Mouse (Mus musculus) heart, postnatal 0 days (tissue): ENCODE measurements around the gene Gtf2ird1. TPM values are rescaled to one million over a fixed set of nuclear protein-coding genes. Genes with fewer than 3 reads are reported as not detected.

ENCODE experiments used
- ATAC-seq: fragments of 200-750 bp; cut with Nextera tagmentation; 2 replicates; pipeline ENCODE4 v1.8.0; 2017; ENCODE audit warnings: low read depth, moderate number of reproducible peaks, moderate library complexity; ENCODE audit not compliant: insufficient read depth
- DNase-seq: peaks from one replicate; pipeline ENCODE4 v3.0.0-alpha.2; 2016; ENCODE audit warnings: low spot score
- H3K27ac ChIP-seq: fragments of 300-500 bp; sonication (generic); 2 replicates; pipeline ENCODE4 v1.5.1; 2014; ENCODE audit warnings: low read depth, mild to moderate bottlenecking
- H3K27me3 ChIP-seq: fragments of 300-500 bp; sonication (generic); 2 replicates; pipeline ENCODE4 v1.6.1; 2014; ENCODE audit warnings: low read length, mixed read lengths; ENCODE audit not compliant: control insufficient read depth, insufficient read depth
- H3K36me3 ChIP-seq: fragments of 300-500 bp; sonication (generic); replicated peaks from 2 replicates; pipeline ENCODE4 v1.6.1; 2014; ENCODE audit warnings: low read length, mixed read lengths; ENCODE audit not compliant: control insufficient read depth, insufficient read depth
- H3K4me1 ChIP-seq: fragments of 300-500 bp; sonication (generic); 2 replicates; pipeline ENCODE4 v1.6.1; 2014; ENCODE audit warnings: antibody characterized with exemption; ENCODE audit not compliant: control insufficient read depth, insufficient read depth
- H3K4me2 ChIP-seq: fragments of 300-500 bp; sonication (generic); 2 replicates; pipeline ENCODE4 v1.6.1; 2014; ENCODE audit warnings: low read depth, mild to moderate bottlenecking, low read length, moderate library complexity
- H3K4me3 ChIP-seq: fragments of 300-500 bp; sonication (generic); 2 replicates; pipeline ENCODE4 v1.5.1; 2014; ENCODE audit warnings: low read depth, low read length
- H3K9ac ChIP-seq: fragments of 300-500 bp; sonication (generic); replicated peaks from 2 replicates; pipeline ENCODE4 v1.6.1; 2014; ENCODE audit warnings: low read depth, low read length, mixed read lengths
- H3K9me3 ChIP-seq: fragments of 300-500 bp; sonication (generic); replicated peaks from 2 replicates; pipeline ENCODE4 v1.6.1; 2016; ENCODE audit warnings: low read length; ENCODE audit not compliant: control insufficient read depth
- CTCF ChIP-seq: IDR thresholded peaks from 2 replicates; pipeline ENCODE4 v1.5.1; 2016; ENCODE audit warnings: antibody characterized with exemption, control low read depth, low read depth
- EP300 ChIP-seq: IDR thresholded peaks from 2 replicates; pipeline ENCODE4 v1.6.1; 2016; ENCODE audit warnings: antibody characterized with exemption, low read depth
- WGBS: fragments of 180-500 bp; shearing (Covaris S2); extraction: QIAGEN DNeasy Blood & Tissue Kit; methylation state at CpG from one replicate; pipeline ENCODE4 v1.1.7; 2014; 5-methylcytosine and 5-hydroxymethylcytosine counted together
- polyA plus RNA-seq: library from polyadenylated mRNA; unstranded; fragments of >200 nt; fragmentation: Nextera tagmentation; extraction: Ambion mirVana; gene quantifications from 2 replicates; pipeline ENCODE4 v1.2.1, GENCODE M21; 2015
- total RNA-seq: library from RNA; depleted of rRNA; stranded (reverse); fragments of >200 nt; gene quantifications from 2 replicates; pipeline ENCODE4 v1.2.3, GENCODE M21; 2014; ENCODE audit warnings: low replicate concordance

The Gtf2ird1 gene
- total and polyA plus RNA-seq, 2 experiments from 2014 or later = 27.7 to 28.8 TPM

GRCm38 (mm10) chr5:134323311-134323710 is 133.2 kb downstream of the Gtf2ird1 start:
- H3K4me2 ChIP-seq = no peak overlapping the region
- no peaks in the 10 kb centered on the region for H3K27me3 ChIP-seq
- TF ChIP-seq EP300 = no peak
- TF ChIP-seq CTCF = no peak
- WGBS = 90% methylated on average over 13 of the region's 13 CpGs
- no peak overlapping the region for H3K27ac ChIP-seq
- H3K4me3 ChIP-seq = no peak overlapping the region
- no peaks in the 10 kb centered on the region for H3K4me1 ChIP-seq
- H3K9me3 ChIP-seq = no peaks in the 10 kb centered on the region
- H3K36me3 ChIP-seq = no peaks in the 10 kb centered on the region
- H3K9ac ChIP-seq = no peak overlapping the region
- no peak for ATAC-seq
- DNase-seq = no peak

DNA sequence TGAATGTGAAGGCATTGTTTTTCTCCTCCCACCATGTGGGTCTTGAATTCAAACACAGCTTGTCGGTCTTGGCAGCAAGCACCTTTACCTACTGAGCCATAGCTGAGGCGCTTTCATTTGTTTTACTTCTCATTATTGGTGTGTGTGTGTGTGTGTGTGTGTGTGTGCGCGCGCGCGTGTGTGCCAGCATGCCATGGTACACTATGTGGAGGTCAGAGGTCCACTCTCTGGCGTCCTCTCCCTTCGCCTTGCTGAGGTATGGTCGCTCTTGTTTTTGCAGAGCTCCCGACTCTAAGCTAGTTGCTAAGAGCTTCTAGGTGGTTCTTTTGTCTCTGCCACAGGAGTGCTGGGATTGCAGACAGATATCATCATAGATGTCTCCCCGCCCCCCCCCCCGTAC is 134.2 kb downstream of the Gtf2ird1 start:
- DNase-seq (no peak), ATAC-seq (no peak)
- Histone ChIP-seq H3K4me2 (no peak overlapping the region), H3K27me3 (no peaks in the 10 kb centered on the region), H3K9me3 (no peaks in the 10 kb centered on the region), H3K27ac (no peak overlapping the region), H3K9ac (no peak overlapping the region), H3K36me3 (no peaks in the 10 kb centered on the region), H3K4me3 (no peak overlapping the region), H3K4me1 (no peaks in the 10 kb centered on the region)
- TF ChIP-seq EP300 (no peak), CTCF (no peak)
- WGBS = 86% methylated on average over 13 of the region's 13 CpGs

DNA sequence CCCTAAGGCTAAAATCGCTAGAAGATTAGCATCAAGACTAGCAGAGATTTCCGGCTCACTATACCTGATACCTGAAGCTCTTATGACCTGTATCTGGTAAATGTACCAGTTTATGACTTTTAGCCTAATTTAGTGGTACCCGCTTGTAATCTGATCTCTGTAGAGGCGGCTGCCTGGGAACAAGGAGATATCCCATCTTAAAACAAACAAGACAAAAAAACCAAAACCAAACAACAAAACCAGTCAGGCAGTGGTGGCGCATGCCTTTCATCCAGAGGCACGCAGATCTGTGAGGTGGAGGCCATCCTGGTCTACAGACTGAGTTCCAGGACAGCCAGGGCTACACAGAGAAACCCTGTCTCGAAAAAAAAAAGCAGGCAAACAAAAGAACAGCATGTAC is 134.8 kb downstream of the Gtf2ird1 start:
- Histone ChIP-seq H3K27ac (no peak overlapping the region), H3K36me3 (no peaks in the 10 kb centered on the region), H3K4me3 (no peak overlapping the region), H3K9ac (no peak overlapping the region), H3K9me3 (no peaks in the 10 kb centered on the region), H3K4me2 (no peak overlapping the region), H3K27me3 (no peaks in the 10 kb centered on the region), H3K4me1 (no peaks in the 10 kb centered on the region)
- WGBS = 74% methylated on average over 7 of the region's 7 CpGs
- DNase-seq (no peak), ATAC-seq (no peak)
- TF ChIP-seq EP300 (no peak), CTCF (no peak)

DNA sequence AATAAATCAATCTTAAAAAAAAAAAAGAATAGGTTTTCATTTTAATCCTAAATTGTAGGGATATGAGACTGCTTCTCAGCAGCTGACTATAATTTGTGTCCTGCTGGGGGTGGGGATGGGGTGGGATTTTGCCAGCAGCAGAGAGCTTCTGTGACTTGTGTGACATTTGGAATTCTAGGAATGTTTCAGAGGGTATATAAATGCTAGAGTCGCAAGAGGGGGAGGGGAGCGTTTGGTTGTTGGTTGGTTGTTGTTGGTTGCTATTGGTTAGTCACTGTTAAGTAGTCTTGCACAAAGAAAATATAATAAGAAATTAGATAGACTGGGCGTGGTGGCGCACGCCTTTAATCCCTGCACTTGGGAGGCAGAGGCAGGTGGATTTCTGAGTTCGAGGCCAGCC is 137.6 kb downstream of the Gtf2ird1 start:
- Histone ChIP-seq H3K27me3 (no peaks in the 10 kb centered on the region), H3K36me3 (no peaks in the 10 kb centered on the region), H3K4me3 (no peak overlapping the region), H3K9ac (no peak overlapping the region), H3K4me1 (peaks cover 4% of the 10 kb centered on the region; the same call in 1 of the 2 replicates), H3K4me2 (no peak overlapping the region), H3K9me3 (no peaks in the 10 kb centered on the region), H3K27ac (no peak overlapping the region)
- no peak for ATAC-seq
- WGBS = 74% methylated on average over 6 of the region's 6 CpGs
- TF ChIP-seq CTCF (no peak), EP300 (no peak)
- no peak for DNase-seq

DNA sequence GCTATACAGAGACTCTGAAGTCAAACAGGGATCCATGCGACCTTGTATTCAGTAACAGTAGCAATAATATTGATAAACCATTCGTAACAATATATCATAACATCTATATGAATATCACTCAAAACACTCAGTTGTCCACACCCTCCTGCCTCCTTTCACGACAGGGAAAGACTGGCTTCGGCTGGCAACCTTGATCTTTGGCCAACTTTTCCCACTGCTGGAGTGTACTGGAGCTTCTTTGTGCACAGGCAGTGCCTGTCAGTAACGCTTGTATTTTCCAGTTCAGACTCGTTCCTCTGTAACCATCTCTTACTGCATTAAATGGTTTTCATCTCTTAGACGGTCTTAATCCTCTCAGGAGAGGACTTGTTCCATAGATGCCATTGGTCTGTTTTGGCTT is 139.8 kb downstream of the Gtf2ird1 start:
- H3K27me3 ChIP-seq = no peaks in the 10 kb centered on the region
- H3K4me1 ChIP-seq = peaks cover 4% of the 10 kb centered on the region; the same call in 1 of the 2 replicates
- TF ChIP-seq CTCF = no peak
- TF ChIP-seq EP300 = no peak
- WGBS = 36% methylated on average over 7 of the region's 7 CpGs
- no peak overlapping the region for H3K4me2 ChIP-seq
- no peak for ATAC-seq
- H3K4me3 ChIP-seq = no peak overlapping the region
- no peaks in the 10 kb centered on the region for H3K9me3 ChIP-seq
- no peak for DNase-seq
- H3K9ac ChIP-seq = no peak overlapping the region
- H3K36me3 ChIP-seq = no peaks in the 10 kb centered on the region
- H3K27ac ChIP-seq = peak overlapping the region; percentile 100

- 2% methylated on average over 25 of the region's 25 CpGs for WGBS
- TF ChIP-seq CTCF = peak; percentile 20
- no peak for TF ChIP-seq EP300
Measured at GRCm38 (mm10) chr5:134315623-134316350, 140.7 kb downstream of the Gtf2ird1 start.

More at GRCm38 (mm10) chr5:134315623-134316350, 140.7 kb downstream of the Gtf2ird1 start:
- Histone ChIP-seq H3K36me3 (peaks cover 7% of the 10 kb centered on the region; the same call in 1 of the 2 replicates), H3K4me1 (peaks cover 4% of the 10 kb centered on the region; the same call in 1 of the 2 replicates), H3K4me2 (peak overlapping the region; percentile 71), H3K4me3 (peak overlapping the region; percentile 80), H3K27ac (peak overlapping the region; percentile 100), H3K9ac (peak overlapping the region; percentile 97), H3K27me3 (no peaks in the 10 kb centered on the region), H3K9me3 (no peaks in the 10 kb centered on the region)
- peak; percentile 77 for DNase-seq
- ATAC-seq = no peak
